Mouse (Mus musculus) E14TG2a.4 (cell line): ENCODE results near the gene Senp2.

Source experiments
- H3K27me3 ChIP-seq: 2 replicates; pipeline ENCODE4 v1.6.1; 2014; ENCODE audit warnings: low read length, control low read depth; ENCODE audit not compliant: insufficient read depth
- H3K36me3 ChIP-seq: 2 replicates; pipeline ENCODE4 v1.6.1; 2014; ENCODE audit warnings: low read length, control low read depth; ENCODE audit not compliant: insufficient read depth
- H3K4me1 ChIP-seq: replicated peaks from 2 replicates; pipeline ENCODE4 v1.6.1; 2014; ENCODE audit warnings: low read depth, low read length, control low read depth
- H3K4me3 ChIP-seq: replicated peaks from 2 replicates; pipeline ENCODE4 v1.5.1; 2014; ENCODE audit warnings: mild to moderate bottlenecking, low read length
- H3K9me3 ChIP-seq: 2 replicates; pipeline ENCODE4 v1.6.1; 2014; ENCODE audit warnings: low read length, control low read depth
- CTCF ChIP-seq: conservative IDR thresholded peaks from 2 replicates; pipeline ENCODE4 v1.5.1; 2014; ENCODE audit warnings: low read length
- NANOG ChIP-seq: IDR thresholded peaks from 2 replicates; pipeline ENCODE4 v1.6.1; 2014; ENCODE audit warnings: borderline replicate concordance, low read length, mixed read lengths
- POU5F1 ChIP-seq: IDR thresholded peaks from 2 replicates; pipeline ENCODE4 v1.6.1; 2014; ENCODE audit warnings: low read length, borderline replicate concordance

Senp2 gene

GRCm38 (mm10) chr16:22009099-22009584 is at the start of gene Senp2:
Gene Senp2, plus strand, starts transcription at chr16:22009484.
- Histone ChIP-seq H3K36me3 (peaks cover 27% of the 10 kb centered on the region), H3K27me3 (no peaks in the 10 kb centered on the region; the same call in 1 of the 2 replicates), H3K4me1 (peaks cover 50% of the 10 kb centered on the region), H3K4me3 (peak within 1 kb of the TSS; percentile 99), H3K9me3 (no peaks in the 10 kb centered on the region)
- no peak for TF ChIP-seq POU5F1
- no peak for TF ChIP-seq CTCF
- no peak for TF ChIP-seq NANOG

GRCm38 (mm10) chr16:21965576-21965975 is 43.7 kb upstream of the Senp2 start:
- TF ChIP-seq NANOG = no peak
- TF ChIP-seq CTCF = no peak
- no peak for TF ChIP-seq POU5F1

GRCm38 (mm10) chr16:21969874-21970273 is 39.4 kb upstream of the Senp2 start:
- H3K4me3 ChIP-seq = no peak overlapping the region
- no peak for TF ChIP-seq NANOG
- TF ChIP-seq CTCF = no peak
- TF ChIP-seq POU5F1 = no peak
- H3K9me3 ChIP-seq = no peaks in the 10 kb centered on the region
- no peaks in the 10 kb centered on the region for H3K27me3 ChIP-seq
- peaks cover 60% of the 10 kb centered on the region for H3K36me3 ChIP-seq
- H3K4me1 ChIP-seq = peaks cover 19% of the 10 kb centered on the region

More at GRCm38 (mm10) chr16:21965576-21965975, 43.7 kb upstream of the Senp2 start:
- Histone ChIP-seq H3K4me1 (peaks cover 3% of the 10 kb centered on the region), H3K36me3 (peaks cover 66% of the 10 kb centered on the region), H3K4me3 (no peak overlapping the region), H3K9me3 (no peaks in the 10 kb centered on the region), H3K27me3 (no peaks in the 10 kb centered on the region)

GRCm38 (mm10) chr16:21970536-21970935 is 38.7 kb upstream of the Senp2 start:
- H3K27me3 ChIP-seq = no peaks in the 10 kb centered on the region
- H3K4me1 ChIP-seq = peaks cover 20% of the 10 kb centered on the region
- peaks cover 63% of the 10 kb centered on the region for H3K36me3 ChIP-seq
- H3K4me3 ChIP-seq = no peak overlapping the region
- TF ChIP-seq NANOG (no peak), CTCF (no peak)
- no peaks in the 10 kb centered on the region for H3K9me3 ChIP-seq

- Histone ChIP-seq H3K27me3 (no peaks in the 10 kb centered on the region), H3K36me3 (peaks cover 64% of the 10 kb centered on the region), H3K4me1 (peaks cover 30% of the 10 kb centered on the region), H3K9me3 (no peaks in the 10 kb centered on the region), H3K4me3 (no peak overlapping the region)
- TF ChIP-seq NANOG = no peak
- no peak for TF ChIP-seq POU5F1
- TF ChIP-seq CTCF = no peak
These were observed 37.8 kb upstream of the Senp2 start for GRCm38 (mm10) chr16:21971446-21971845.

GRCm38 (mm10) chr16:21976203-21976602 is 33.1 kb upstream of the Senp2 start:
- H3K36me3 ChIP-seq = peaks cover 57% of the 10 kb centered on the region
- no peak for TF ChIP-seq CTCF
- TF ChIP-seq POU5F1 = no peak
- no peak for TF ChIP-seq NANOG
- H3K27me3 ChIP-seq = no peaks in the 10 kb centered on the region
- H3K9me3 ChIP-seq = no peaks in the 10 kb centered on the region
- H3K4me3 ChIP-seq = 0 out of 2 replicates have a peak overlapping the region, but pooled peaks have one; percentile 10
- peaks cover 50% of the 10 kb centered on the region for H3K4me1 ChIP-seq

- H3K4me3 ChIP-seq = no peak overlapping the region
- H3K9me3 ChIP-seq = peaks cover 10% of the 10 kb centered on the region
- TF ChIP-seq CTCF = no peak
- TF ChIP-seq POU5F1 = no peak
- no peak for TF ChIP-seq NANOG
- H3K36me3 ChIP-seq = peaks cover 61% of the 10 kb centered on the region
- H3K27me3 ChIP-seq = no peaks in the 10 kb centered on the region
- peaks cover 51% of the 10 kb centered on the region for H3K4me1 ChIP-seq
These were observed 31.9 kb upstream of the Senp2 start for GRCm38 (mm10) chr16:21977347-21977746.

GRCm38 (mm10) chr16:21983146-21983545 is 26.1 kb upstream of the Senp2 start:
- Histone ChIP-seq H3K9me3 (peaks cover 18% of the 10 kb centered on the region), H3K4me3 (peak overlapping the region; percentile 8; the same call in 1 of the 2 replicates), H3K27me3 (no peaks in the 10 kb centered on the region), H3K4me1 (peaks cover 71% of the 10 kb centered on the region), H3K36me3 (peaks cover 31% of the 10 kb centered on the region)
- TF ChIP-seq NANOG = no peak
- no peak for TF ChIP-seq CTCF
- TF ChIP-seq POU5F1 = no peak

GRCm38 (mm10) chr16:21983581-21983980 is 25.7 kb upstream of the Senp2 start:
- TF ChIP-seq POU5F1 (no peak), CTCF (no peak), NANOG (no peak)

More at GRCm38 (mm10) chr16:21983581-21983980, 25.7 kb upstream of the Senp2 start:
- Histone ChIP-seq H3K4me1 (peaks cover 76% of the 10 kb centered on the region), H3K4me3 (peak overlapping the region; percentile 29; the same call in 1 of the 2 replicates), H3K36me3 (peaks cover 30% of the 10 kb centered on the region), H3K9me3 (peaks cover 18% of the 10 kb centered on the region), H3K27me3 (no peaks in the 10 kb centered on the region)
